Mouse (Mus musculus) lung, postnatal 0 days (tissue): ENCODE results near the gene Cacna2d4.

Experiments
- CTCF ChIP-seq: IDR thresholded peaks from 2 replicates; pipeline ENCODE4 v1.5.1; 2016; ENCODE audit warnings: antibody characterized with exemption, mild to moderate bottlenecking
- EP300 ChIP-seq: IDR thresholded peaks from 2 replicates; pipeline ENCODE4 v1.6.1; 2016; ENCODE audit warnings: antibody characterized with exemption, mild to moderate bottlenecking, control low read depth

- TF ChIP-seq CTCF (no peak), EP300 (no peak)
These were observed 39.7 kb upstream of the Cacna2d4 start, which contains the start of gene Cacna1c for GRCm38 (mm10) chr6:119196382-119197305.
